8 mouse cellular contexts compared by ENCODE assay signal in the genomic region with DNA sequence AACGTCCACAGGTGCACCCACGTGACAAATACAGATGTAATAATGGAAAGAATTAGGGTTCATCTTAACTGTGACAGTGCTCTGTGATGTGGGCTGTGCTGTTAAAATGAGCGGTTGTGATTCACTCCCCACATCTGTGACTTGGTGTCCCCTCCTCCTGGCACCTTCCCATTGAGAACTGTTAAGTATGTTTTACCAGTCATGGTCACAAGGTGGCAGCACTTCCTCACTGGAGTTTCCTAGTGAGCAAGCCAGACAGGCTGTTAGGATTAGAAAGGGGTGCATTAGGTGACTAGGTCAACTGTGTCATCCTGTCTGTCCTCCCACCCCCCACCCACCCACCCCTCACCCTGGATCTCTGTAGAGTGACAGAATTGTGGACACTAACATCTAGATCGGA. TPM values are rescaled to one million over a fixed set of nuclear protein-coding genes. Genes with fewer than 3 reads are reported as not detected.
A peak's percentile ranks its signal among the peaks of the same experiment; 100 is the strongest.
DNase-seq lines count a peak whose midpoint lies in the region; ATAC-seq and TF ChIP-seq lines count a peak whose summit lies in the region.

No protein-coding gene starts in this region.

- no peaks in the 10 kb centered on the region for H3K36me3 ChIP-seq in forebrain, embryonic 13.5 days (ENCODE audit: poor library complexity, severe bottlenecking)
- H3K36me3 ChIP-seq in hindbrain, postnatal 0 days (ENCODE audit: insufficient read depth, low read length) = no peaks in the 10 kb centered on the region

- H3K9ac ChIP-seq in forebrain, embryonic 13.5 days = no peak overlapping the region
- no peak overlapping the region for H3K9ac ChIP-seq in hindbrain, postnatal 0 days (replicated peaks; ENCODE audit: low read length)

- H3K4me3 ChIP-seq in forebrain, embryonic 13.5 days = no peak overlapping the region
- no peak overlapping the region for H3K4me3 ChIP-seq in hindbrain, postnatal 0 days (ENCODE audit: low read length)

- WGBS in forebrain, embryonic 13.5 days = 39% methylated on average over 4 of the region's 4 CpGs
- 38% methylated on average over 4 of the region's 4 CpGs for WGBS in hindbrain, postnatal 0 days

- H3K4me2 ChIP-seq in forebrain, embryonic 13.5 days = no peak overlapping the region
- H3K4me2 ChIP-seq in hindbrain, postnatal 0 days (ENCODE audit: low read depth, low read length) = no peak overlapping the region

- no peaks in the 10 kb centered on the region for H3K9me3 ChIP-seq in forebrain, embryonic 13.5 days (replicated peaks)
- no peaks in the 10 kb centered on the region for H3K9me3 ChIP-seq in hindbrain, postnatal 0 days (ENCODE audit: low read length)

- peaks cover 8% of the 10 kb centered on the region for H3K27me3 ChIP-seq in forebrain, embryonic 13.5 days
- no peaks in the 10 kb centered on the region for H3K27me3 ChIP-seq in hindbrain, postnatal 0 days (ENCODE audit: insufficient read depth, low read length)

- H3K4me1 ChIP-seq in forebrain, embryonic 13.5 days = no peaks in the 10 kb centered on the region
- no peaks in the 10 kb centered on the region for H3K4me1 ChIP-seq in hindbrain, postnatal 0 days (ENCODE audit: insufficient read depth, low read length)

- peak; percentile 88 for TF ChIP-seq CTCF in hindbrain, postnatal 0 days (IDR thresholded peaks at IDR 0.05; ENCODE audit: low read depth)

- H3K27ac ChIP-seq in forebrain, embryonic 13.5 days = no peak overlapping the region
- no peak overlapping the region for H3K27ac ChIP-seq in hindbrain, postnatal 0 days

- ATAC-seq in forebrain, embryonic 13.5 days = peak; percentile 41
- peak; percentile 64 for ATAC-seq in hindbrain, postnatal 0 days
- ATAC-seq in megakaryocyte-erythroid progenitor cell, adult 5-6 weeks (replicated peaks; ENCODE audit: low FRiP score, low TSS enrichment, poor library complexity, severe bottlenecking) = peak; percentile 73
- ATAC-seq in inflammation-experienced regulatory T-cells, adult 6 months = no peak

- peak; percentile 84 for DNase-seq in MN1 (ENCODE audit: low spot score)
- peak; percentile 87 for DNase-seq in c-Kit-positive CD71-negative TER-119-negative erythroid progenitor cells, embryonic 14.5 days (ENCODE audit: low read depth)
- peak; percentile 94 for DNase-seq in hindbrain, postnatal 0 days (ENCODE audit: low spot score)
- DNase-seq in left cerebral cortex, adult 18-20 months (ENCODE audit: low spot score in 2 of 2) = peak; percentile 78 to 95
- DNase-seq in right cerebral cortex, postnatal 4 days = peak; percentile 88

RNA-seq across cellular contexts. Expression of gene Cxcl17, which starts 11.7 kb away (rescaled TPM):
- polyA plus RNA-seq in forebrain, embryonic 13.5 days (2015; fragmentation: Nextera tagmentation; extraction: Ambion mirVana) = 0.40 and 0.45 TPM in 2 replicates
- not detected in 2 replicates for total RNA-seq in hindbrain, postnatal 0 days (2014; rRNA removed)
- 0.66 and 0.82 TPM in 2 replicates for polyA plus RNA-seq in hindbrain, postnatal 0 days (2015; fragmentation: Nextera tagmentation; extraction: Ambion mirVana)
- total RNA-seq in left cerebral cortex, adult 18-20 months (2021) = not detected
- total RNA-seq in megakaryocyte-erythroid progenitor cell, adult 5-6 weeks (2014; fragmentation: Nextera tagmentation) = not detected in 2 replicates
- not detected in 2 replicates for total RNA-seq in megakaryocyte-erythroid progenitor cell, adult 5-6 weeks (2017)
- polyA plus RNA-seq in inflammation-experienced regulatory T-cells, adult 6 months (2017; shearing (Covaris generic)) = not detected

RNA-seq across cellular contexts. Expression of gene Lipe, which starts 25.9 kb away (rescaled TPM):
- polyA plus RNA-seq in forebrain, embryonic 13.5 days (2015; fragmentation: Nextera tagmentation; extraction: Ambion mirVana) = 10.6 and 11.9 TPM in 2 replicates
- 9.6 and 18.7 TPM in 2 replicates for total RNA-seq in hindbrain, postnatal 0 days (2014; rRNA removed)
- 7.8 and 9.1 TPM in 2 replicates for polyA plus RNA-seq in hindbrain, postnatal 0 days (2015; fragmentation: Nextera tagmentation; extraction: Ambion mirVana)
- 1 to 10 TPM; 7.6 to 8.2 TPM for total RNA-seq in left cerebral cortex, adult 18-20 months (2021)
- total RNA-seq in megakaryocyte-erythroid progenitor cell, adult 5-6 weeks (2014; fragmentation: Nextera tagmentation) = 7.1 and 12.6 TPM in 2 replicates
- 4.5 and 6.4 TPM in 2 replicates for total RNA-seq in megakaryocyte-erythroid progenitor cell, adult 5-6 weeks (2017)
- polyA plus RNA-seq in inflammation-experienced regulatory T-cells, adult 6 months (2017; shearing (Covaris generic)) = 10 to 100 TPM in 2 of 3 experiments, 1 to 10 TPM in 1; 9.0 to 11.0 (median 10.1) TPM

RNA-seq across cellular contexts. Expression of gene Ceacam1, which starts 53.0 kb away (rescaled TPM):
- polyA plus RNA-seq in forebrain, embryonic 13.5 days (2015; fragmentation: Nextera tagmentation; extraction: Ambion mirVana) = 0.39 and 0.49 TPM in 2 replicates
- 0.32 and 1.2 TPM in 2 replicates for total RNA-seq in hindbrain, postnatal 0 days (2014; rRNA removed)
- 0.93 and 1.2 TPM in 2 replicates for polyA plus RNA-seq in hindbrain, postnatal 0 days (2015; fragmentation: Nextera tagmentation; extraction: Ambion mirVana)
- 1 to 10 TPM; 3.4 to 5.0 TPM for total RNA-seq in left cerebral cortex, adult 18-20 months (2021)
- total RNA-seq in megakaryocyte-erythroid progenitor cell, adult 5-6 weeks (2014; fragmentation: Nextera tagmentation) = 6.6 and 6.8 TPM in 2 replicates
- 1.3 and 6.4 TPM in 2 replicates for total RNA-seq in megakaryocyte-erythroid progenitor cell, adult 5-6 weeks (2017)
- under 1 TPM in 1 of 3 experiments, not detected in 2; 0.54 TPM for polyA plus RNA-seq in inflammation-experienced regulatory T-cells, adult 6 months (2017; shearing (Covaris generic))

RNA-seq across cellular contexts. Expression of gene Cnfn, which starts 54.9 kb away (rescaled TPM):
- polyA plus RNA-seq in forebrain, embryonic 13.5 days (2015; fragmentation: Nextera tagmentation; extraction: Ambion mirVana) = not detected in 2 replicates
- total RNA-seq in hindbrain, postnatal 0 days (2014; rRNA removed) = not detected in 2 replicates
- polyA plus RNA-seq in hindbrain, postnatal 0 days (2015; fragmentation: Nextera tagmentation; extraction: Ambion mirVana) = 0.30 and 0.89 TPM in 2 replicates
- not detected for total RNA-seq in left cerebral cortex, adult 18-20 months (2021)
- total RNA-seq in megakaryocyte-erythroid progenitor cell, adult 5-6 weeks (2014; fragmentation: Nextera tagmentation) = not detected in 2 replicates
- not detected in 2 replicates for total RNA-seq in megakaryocyte-erythroid progenitor cell, adult 5-6 weeks (2017)
- polyA plus RNA-seq in inflammation-experienced regulatory T-cells, adult 6 months (2017; shearing (Covaris generic)) = not detected
